Mouse (Mus musculus) adrenal gland, postnatal 14 days (tissue): Measurements from ENCODE around the gene Cep350. TPM values are rescaled to one million over a fixed set of nuclear protein-coding genes. Genes with fewer than 3 reads are reported as not detected.
A peak's percentile ranks its signal among the peaks of the same experiment; 100 is the strongest.

Experiments
- DNase-seq: peaks from one replicate; pipeline ENCODE4 v3.0.0; 2021; ENCODE audit warnings: mixed read lengths
- total RNA-seq: library from RNA; stranded (reverse); gene quantifications from 2 replicates; pipeline ENCODE4 v1.2.3, GENCODE M21; 2021

Gene Cep350
- total RNA-seq, 1 experiment from 2014 or later = 33.6 TPM

DNA sequence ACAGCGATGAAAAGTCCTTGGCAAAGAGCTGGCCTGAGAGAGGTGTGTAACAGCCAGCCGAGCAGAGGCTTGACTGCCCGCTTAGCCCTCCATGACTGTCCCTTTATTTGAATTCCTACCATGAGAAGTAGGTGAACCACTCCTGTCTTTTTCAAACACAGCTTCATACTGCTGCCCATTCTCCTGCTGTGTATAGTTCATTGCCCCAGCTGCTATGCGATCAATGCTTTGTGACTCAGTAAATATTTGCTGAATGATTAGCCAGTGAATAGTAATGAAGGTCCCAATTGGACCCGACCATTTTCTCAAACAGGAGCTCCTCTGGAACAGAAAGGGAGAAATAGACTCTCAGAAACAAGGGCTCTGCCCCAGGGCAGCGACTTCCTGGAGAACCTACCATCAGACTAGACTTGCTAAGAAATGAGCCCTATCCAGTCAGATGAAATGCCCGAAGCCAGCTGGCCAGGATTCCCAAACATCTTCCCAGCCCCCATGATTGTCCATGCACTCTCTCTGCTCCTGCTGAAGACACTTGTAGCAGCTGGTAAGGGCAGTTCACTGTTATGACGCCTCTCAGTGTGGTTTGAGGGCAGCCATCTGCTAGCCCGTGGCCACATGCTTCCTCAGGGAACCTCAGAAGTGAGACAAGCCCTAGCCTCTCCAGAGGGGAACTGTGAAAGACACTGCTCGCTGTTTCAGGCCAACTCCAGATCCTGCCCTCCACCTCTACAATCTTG, 163.2 kb downstream of the Cep350 start:
- no peak for DNase-seq

DNA sequence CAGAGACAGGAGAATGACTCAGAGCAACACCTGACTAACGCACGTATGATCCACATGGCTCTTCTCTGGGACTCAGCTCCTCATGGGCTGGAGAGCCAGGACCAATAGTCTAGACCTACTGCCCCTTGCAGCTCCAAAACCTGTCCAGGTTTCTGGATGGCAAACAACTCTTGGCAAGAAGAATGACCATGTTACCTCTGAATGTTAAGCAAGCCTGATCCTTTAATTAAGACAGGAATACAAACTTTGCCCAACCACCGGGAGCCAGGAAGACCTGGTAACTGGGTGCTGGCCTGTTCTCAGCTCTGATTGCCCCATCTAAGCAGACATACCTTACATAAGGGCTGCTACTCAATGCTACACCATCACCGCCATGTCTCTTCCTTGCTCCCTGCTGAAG, 164.8 kb downstream of the Cep350 start:
- no peak for DNase-seq

DNA sequence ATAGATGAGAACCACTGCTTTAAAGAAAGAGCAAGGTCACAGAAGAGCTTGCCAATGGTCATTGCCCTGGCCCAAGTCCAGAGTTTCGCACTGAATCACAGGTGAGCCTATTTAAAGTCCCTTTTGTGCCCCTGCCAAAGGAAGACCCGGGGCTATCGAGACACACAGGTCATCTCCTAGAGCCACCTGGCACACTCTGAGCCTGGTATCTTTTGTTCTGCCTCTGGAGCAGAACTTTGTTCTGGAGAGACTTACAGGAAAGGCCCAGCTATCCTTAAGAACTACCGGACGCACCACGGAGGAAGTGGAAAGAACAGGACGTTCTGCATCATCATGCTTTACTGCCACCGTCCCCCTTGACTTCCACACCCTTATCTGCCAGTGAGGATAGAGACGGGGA, 167.4 kb downstream of the Cep350 start:
- peak; percentile 63 for DNase-seq

DNA sequence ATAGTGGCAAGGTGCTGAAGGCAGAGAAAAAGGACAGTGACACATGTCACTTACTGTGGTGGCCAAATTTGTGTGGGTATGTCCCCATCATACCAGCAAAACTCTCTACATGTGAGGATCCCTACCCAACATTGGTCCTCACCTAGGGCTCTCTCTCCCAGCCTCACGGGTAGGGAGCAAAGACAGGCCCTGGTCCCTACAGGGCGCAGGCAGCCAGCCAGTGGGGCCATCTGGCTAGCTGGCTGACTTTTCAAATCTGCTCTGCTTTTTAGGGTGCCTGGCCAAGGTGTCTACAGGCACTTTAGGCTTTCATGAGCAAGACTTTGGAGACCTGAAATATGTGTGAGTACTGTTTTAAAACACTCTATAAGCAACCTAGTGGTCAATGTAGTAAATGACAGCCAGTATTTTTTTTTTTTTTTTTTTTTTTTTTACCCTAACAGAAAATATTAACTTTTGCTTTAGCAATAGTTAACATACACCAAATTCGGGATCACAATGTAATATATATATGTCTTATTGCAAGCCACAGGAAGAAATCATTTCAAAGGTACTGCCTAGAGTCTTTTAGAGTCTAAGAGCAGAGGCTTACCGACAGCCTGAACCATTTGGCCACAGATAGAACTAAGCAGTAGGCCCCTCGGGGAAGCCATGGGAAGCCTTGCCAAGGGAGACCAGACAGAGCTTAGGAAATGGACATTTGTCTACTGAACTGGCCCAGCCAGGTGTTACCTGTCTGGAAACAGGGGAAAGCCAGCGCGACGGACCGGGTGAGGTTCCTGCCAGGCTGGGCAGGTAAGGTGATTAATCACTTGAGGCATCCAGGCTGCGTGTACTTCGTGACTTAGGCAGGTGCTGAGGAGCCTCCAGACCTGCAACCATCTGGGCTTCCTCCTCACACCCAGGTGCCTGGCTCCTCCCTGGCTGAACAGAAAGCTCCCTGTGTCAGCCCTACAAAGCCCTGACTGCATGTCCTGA, 171.8 kb downstream of the Cep350 start:
- no peak for DNase-seq

DNA sequence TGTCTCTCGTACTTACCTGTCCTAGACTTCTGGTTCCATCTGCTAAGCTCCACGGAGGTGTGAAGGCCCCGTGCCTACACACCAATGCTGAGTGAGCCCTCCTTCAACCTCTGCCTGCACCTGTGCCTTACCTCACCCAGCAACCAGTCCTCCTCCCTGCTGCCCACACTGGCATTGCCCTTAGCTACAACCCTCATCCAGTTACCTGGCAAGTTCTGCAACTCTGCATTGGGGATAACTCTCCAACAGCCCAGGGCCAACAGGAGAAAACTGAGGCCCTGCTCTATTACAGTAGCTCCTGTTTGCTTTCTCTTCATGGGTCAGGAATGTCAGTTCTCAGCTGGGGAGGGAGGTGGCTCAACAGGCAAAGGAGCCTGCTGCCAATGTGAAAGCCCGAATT, 175.1 kb downstream of the Cep350 start:
- no peak for DNase-seq

DNA sequence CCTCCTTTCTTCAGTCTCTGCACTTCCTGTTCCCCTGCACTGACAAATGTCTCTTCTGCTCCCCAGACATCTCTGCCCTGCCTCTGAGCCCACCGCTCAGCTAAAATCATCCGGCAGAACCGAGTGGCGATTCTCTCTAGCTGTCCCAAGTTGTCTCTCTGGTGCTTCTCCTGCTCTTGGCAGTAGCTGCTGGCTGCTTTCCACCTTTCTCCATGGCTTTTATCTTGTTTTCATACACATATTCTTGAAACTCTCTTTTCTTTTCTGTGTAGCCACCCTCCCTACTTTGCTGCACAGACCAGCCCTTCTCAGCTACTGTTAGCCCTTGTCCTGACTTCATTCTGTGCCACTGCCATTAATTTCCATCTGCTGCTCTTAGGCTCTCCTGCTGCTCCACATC, 175.6 kb downstream of the Cep350 start:
- no peak for DNase-seq

DNA sequence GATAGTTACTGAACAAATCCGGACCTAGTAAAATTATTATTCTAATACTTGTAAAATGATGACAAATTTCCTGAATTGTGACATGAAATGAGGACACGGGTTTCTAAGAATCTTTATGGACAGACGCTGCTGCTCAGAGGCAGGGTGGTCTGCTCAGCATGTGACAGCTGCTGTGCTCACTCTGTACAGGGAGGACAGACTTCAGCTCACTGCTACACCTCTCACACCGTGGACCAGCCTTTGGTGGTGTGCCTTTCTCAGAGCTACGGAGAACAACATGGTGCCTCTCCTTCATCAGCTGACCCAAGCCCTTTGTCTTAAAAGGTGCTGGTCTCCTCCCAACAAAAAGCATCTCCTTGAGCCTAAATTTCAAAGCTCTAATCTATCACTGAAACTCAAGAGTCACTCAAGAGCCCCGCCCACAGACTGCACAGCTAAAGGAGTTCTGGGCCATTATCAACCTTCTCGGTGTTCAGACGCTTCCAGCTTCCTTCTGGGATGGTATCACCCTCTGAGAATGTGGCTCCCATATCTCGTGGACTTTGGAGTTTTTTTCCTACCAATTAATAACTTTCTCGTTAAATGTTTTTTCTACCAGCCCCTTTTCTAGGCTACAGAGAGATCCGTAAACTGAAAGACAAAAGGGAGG, 176.2 kb downstream of the Cep350 start:
- no peak for DNase-seq

DNA sequence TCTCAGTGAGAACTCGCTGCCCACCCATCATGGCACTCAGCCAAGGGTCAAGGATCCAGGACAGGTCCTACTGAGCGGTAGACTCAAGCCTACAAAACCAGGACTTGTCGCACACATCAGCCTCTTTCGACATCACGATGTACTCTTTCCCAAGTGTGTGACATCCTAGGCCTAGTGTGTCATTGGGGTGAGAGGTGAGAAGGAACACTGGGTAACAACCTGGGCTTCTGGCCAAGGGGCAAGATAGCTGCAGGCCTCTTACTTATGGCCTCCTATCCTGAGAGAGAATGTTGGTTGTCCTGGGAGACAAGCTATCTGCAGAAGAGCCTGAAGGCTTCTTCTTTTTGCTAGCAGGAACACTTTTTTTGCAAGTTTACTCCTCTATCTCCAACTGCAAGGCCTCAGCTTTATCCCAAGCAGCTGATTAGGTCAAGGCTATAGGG, 177.2 kb downstream of the Cep350 start:
- DNase-seq = peak; percentile 88

Other genes with a start within 250 kb of the Cep350 start
- not detected in 2 replicates for gene Lhx4, start 221.6 kb downstream of the Cep350 start, total RNA-seq
- 64.3 and 73.7 TPM in 2 replicates for gene Qsox1, start 160.4 kb downstream of the Cep350 start, total RNA-seq
- gene Tor1aip2, start 62.1 kb upstream of the Cep350 start, total RNA-seq = 113 and 124 TPM in 2 replicates
- gene Tor1aip1, start 63.2 kb upstream of the Cep350 start, total RNA-seq = 99.0 and 101 TPM in 2 replicates
- gene Fam163a, start 231.8 kb upstream of the Cep350 start, total RNA-seq = 11.0 and 12.2 TPM in 2 replicates